Mouse (Mus musculus): ENCODE data around the gene Card11.
A peak's percentile ranks its signal among the peaks of the same experiment; 100 is the strongest.

DNA sequence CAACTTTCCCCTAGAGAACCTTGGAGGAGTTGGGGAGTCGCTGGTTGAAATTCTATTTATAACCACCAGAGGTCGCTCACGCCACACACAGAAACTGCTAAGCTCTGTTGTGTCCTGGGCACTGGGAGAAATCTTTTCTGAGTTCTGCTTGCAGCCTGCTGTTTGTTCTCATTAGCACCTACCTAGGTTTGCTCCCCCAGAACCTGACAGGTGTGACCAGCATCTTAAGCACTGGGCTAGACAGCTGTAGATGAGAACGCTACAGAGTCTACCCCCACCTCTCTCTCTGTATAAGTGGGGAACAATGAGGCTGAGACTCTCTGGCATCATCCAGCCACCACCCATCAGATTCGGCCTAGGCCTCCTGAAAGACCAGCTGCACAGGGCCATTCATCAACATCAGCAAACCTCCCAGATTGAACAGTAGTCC lies 153.1 kb downstream of the Card11 start:
- TF ChIP-seq CTCF (IDR thresholded peaks at IDR 0.05; ENCODE audit: insufficient read depth, low read depth, low read length) (0 out of 2 replicates have a peak, but pooled peaks have one; percentile 30), POLR2A (IDR thresholded peaks at IDR 0.05; ENCODE audit: insufficient read depth, low read depth, low read length) (no peak)

Measured in olfactory bulb, adult 2 months (tissue).